Mouse (Mus musculus) bone marrow, adult 2 months (tissue): ENCODE results near the gene Pp2d1.

Experiments used
- CTCF ChIP-seq: fragments of 200-500 bp; IDR thresholded peaks from 2 replicates; pipeline ENCODE4 v1.5.1; 2011; ENCODE audit warnings: low read length, control low read depth; ENCODE audit not compliant: control insufficient read depth, insufficient read depth
- POLR2A ChIP-seq: fragments of 200-500 bp; IDR thresholded peaks from 2 replicates; pipeline ENCODE4 v1.6.1; 2011; ENCODE audit warnings: low read depth, mild to moderate bottlenecking, control low read depth, low read length, borderline replicate concordance; ENCODE audit not compliant: control insufficient read depth

DNA sequence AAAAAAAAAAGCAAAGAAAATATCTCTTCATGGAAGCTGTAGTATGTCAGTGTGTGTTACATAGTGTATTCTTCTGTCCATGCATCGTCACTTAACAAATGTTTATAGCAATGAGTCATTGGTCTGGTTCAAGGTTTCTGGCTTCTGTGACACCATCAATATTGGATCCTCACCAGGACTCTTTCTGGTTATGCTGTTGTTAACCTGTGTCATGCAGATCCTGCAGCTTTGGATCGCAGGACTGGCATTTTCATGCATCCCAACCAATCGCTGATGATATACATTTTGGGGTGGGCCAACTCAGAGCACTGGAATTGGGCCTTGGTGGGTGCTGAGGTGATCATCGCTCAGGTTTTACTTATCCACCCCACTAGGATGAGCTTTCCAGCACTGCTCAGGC lies 3.3 kb upstream of the Pp2d1 start:
- TF ChIP-seq POLR2A (no peak), CTCF (no peak)
